Mouse (Mus musculus) CH12.LX (cell line): Measurements from ENCODE around the gene Catsper2. TPM values are rescaled to one million over a fixed set of nuclear protein-coding genes. Genes with fewer than 3 reads are reported as not detected.
A peak's percentile ranks its signal among the peaks of the same experiment; 100 is the strongest.

Experiments used
- DNase-seq: peaks from one replicate; pipeline ENCODE4 v3.0.0-alpha.2; 2013; ENCODE audit errors: extremely low read depth
- H3K27ac ChIP-seq: 2 replicates; pipeline ENCODE4 v1.5.1; 2012; ENCODE audit warnings: low read depth, mild to moderate bottlenecking, control low read depth, moderate library complexity; ENCODE audit not compliant: insufficient read depth
- H3K27me3 ChIP-seq: replicated peaks from 2 replicates; pipeline ENCODE3; 2012; ENCODE audit warnings: inconsistent platforms
- H3K36me3 ChIP-seq, 2 experiments: replicated peaks in 1 of 2; 2 replicates each; pipeline versions ENCODE3 to v1.6.1; 2012; ENCODE audit warnings: inconsistent platforms in 1 of 2, low read length in 1 of 2, mild to moderate bottlenecking in 1 of 2, mixed read lengths in 1 of 2, moderate library complexity in 1 of 2; ENCODE audit not compliant: control insufficient read depth in 1 of 2, insufficient read depth in 1 of 2
- H3K4me1 ChIP-seq, 2 experiments: 2 replicates each; pipeline ENCODE4 v1.6.1; 2012; ENCODE audit warnings: inconsistent platforms in 1 of 2, moderate library complexity in 1 of 2; ENCODE audit not compliant: insufficient read depth in 2 of 2, control insufficient read depth in 1 of 2
- H3K4me2 ChIP-seq: 2 replicates; pipeline ENCODE4 v1.6.1; 2012; ENCODE audit warnings: low read depth, mild to moderate bottlenecking, control low read depth; ENCODE audit not compliant: poor library complexity, insufficient read depth, severe bottlenecking
- H3K4me3 ChIP-seq, 3 experiments: fragments of 150-350 bp in 1 of 3; sonication (generic) in 1 of 3; replicated peaks in 1 of 3; 2 replicates each; pipeline versions ENCODE3 to v1.5.1; 2011 to 2012; ENCODE audit warnings: low read depth in 2 of 3, low read length in 2 of 3, mild to moderate bottlenecking in 2 of 3, moderate library complexity in 2 of 3, control low read depth in 1 of 3, improper control_type of control experiment in 1 of 3, inconsistent platforms in 1 of 3, mixed read lengths in 1 of 3; ENCODE audit not compliant: poor library complexity in 1 of 3
- H3K79me2 ChIP-seq: replicated peaks from 2 replicates; pipeline ENCODE4 v1.6.1; 2012; ENCODE audit warnings: mild to moderate bottlenecking, moderate library complexity; ENCODE audit not compliant: control insufficient read depth, poor library complexity, insufficient read depth, severe bottlenecking; ENCODE audit errors: extremely low read depth
- H3K9ac ChIP-seq: 2 replicates; pipeline ENCODE4 v1.6.1; 2012; ENCODE audit warnings: low read depth, mild to moderate bottlenecking, control low read depth, moderate library complexity; ENCODE audit not compliant: insufficient read depth
- H3K9me3 ChIP-seq: replicated peaks from 2 replicates; pipeline ENCODE3; 2012; ENCODE audit warnings: low read length, inconsistent platforms, mixed read lengths
- CHD1 ChIP-seq: IDR thresholded peaks from 2 replicates; pipeline ENCODE4 v1.6.1; 2012; ENCODE audit warnings: low read depth, low read length, improper control_type of control experiment, inconsistent platforms
- E2F4 ChIP-seq: IDR thresholded peaks from 2 replicates; pipeline ENCODE4 v1.6.1; 2011; ENCODE audit warnings: low read depth, low read length, improper control_type of control experiment; ENCODE audit not compliant: insufficient replicate concordance
- ELF1 ChIP-seq: IDR thresholded peaks from 2 replicates; pipeline ENCODE4 v1.6.1; 2014; ENCODE audit warnings: low read depth, mild to moderate bottlenecking, inconsistent platforms, low read length, improper control_type of control experiment
- ETS1 ChIP-seq: conservative IDR thresholded peaks from 2 replicates; pipeline ENCODE4 v1.6.1; 2012; ENCODE audit warnings: low read depth, mild to moderate bottlenecking, inconsistent platforms, low read length, improper control_type of control experiment, moderate library complexity
- GABPA ChIP-seq: IDR thresholded peaks from 2 replicates; pipeline ENCODE4 v1.6.1; 2012; ENCODE audit warnings: low read depth, low read length, improper control_type of control experiment, inconsistent platforms; ENCODE audit not compliant: insufficient replicate concordance
- HCFC1 ChIP-seq: IDR thresholded peaks from 2 replicates; pipeline ENCODE4 v1.6.1; 2012; ENCODE audit warnings: low read depth, mild to moderate bottlenecking, inconsistent platforms, low read length, improper control_type of control experiment
- IRF4 ChIP-seq: IDR thresholded peaks from 2 replicates; pipeline ENCODE4 v1.6.1; 2014; ENCODE audit warnings: low read depth, mild to moderate bottlenecking, inconsistent platforms, low read length, improper control_type of control experiment
- JUND ChIP-seq: conservative IDR thresholded peaks from 2 replicates; pipeline ENCODE4 v1.6.1; 2011; ENCODE audit warnings: low read depth, low read length, improper control_type of control experiment
- KAT2A ChIP-seq: IDR thresholded peaks from 2 replicates; pipeline ENCODE4 v1.6.1; 2012; ENCODE audit warnings: low read length, improper control_type of control experiment, inconsistent platforms; ENCODE audit not compliant: insufficient replicate concordance
- MAZ ChIP-seq: IDR thresholded peaks from 2 replicates; pipeline ENCODE4 v1.6.1; 2012; ENCODE audit warnings: low read depth, mild to moderate bottlenecking, inconsistent platforms, low read length, improper control_type of control experiment, moderate library complexity
- MEF2A ChIP-seq: IDR thresholded peaks from 2 replicates; pipeline ENCODE4 v1.6.1; 2014; ENCODE audit warnings: low read depth, mild to moderate bottlenecking, inconsistent platforms, low read length, improper control_type of control experiment, borderline replicate concordance
- MYC ChIP-seq: IDR thresholded peaks from 2 replicates; pipeline ENCODE4 v1.6.1; 2011; ENCODE audit warnings: low read depth, mild to moderate bottlenecking, improper control_type of control experiment, low read length
- PAX5 ChIP-seq: IDR thresholded peaks from 2 replicates; pipeline ENCODE4 v1.6.1; 2012; ENCODE audit warnings: low read length, inconsistent platforms, mixed read lengths
- POLR2AphosphoS2 ChIP-seq: IDR thresholded peaks from 2 replicates; pipeline ENCODE4 v1.6.1; 2011; ENCODE audit warnings: low read depth, low read length, improper control_type of control experiment
- SMC3 ChIP-seq: IDR thresholded peaks from 2 replicates; pipeline ENCODE4 v1.6.1; 2011; ENCODE audit warnings: low read depth, low read length, improper control_type of control experiment
- USF1 ChIP-seq: IDR thresholded peaks from 2 replicates; pipeline ENCODE4 v1.6.1; 2014; ENCODE audit warnings: low read depth, mild to moderate bottlenecking, inconsistent platforms, low read length, improper control_type of control experiment
- USF2 ChIP-seq: conservative IDR thresholded peaks from 2 replicates; pipeline ENCODE4 v1.6.1; 2011; ENCODE audit warnings: low read depth, low read length, improper control_type of control experiment
- ZC3H11A ChIP-seq: IDR thresholded peaks from 2 replicates; pipeline ENCODE4 v1.6.1; 2012; ENCODE audit warnings: low read depth, mild to moderate bottlenecking, inconsistent platforms, low read length, improper control_type of control experiment
- ZNF384 ChIP-seq: IDR thresholded peaks from 2 replicates; pipeline ENCODE4 v1.6.1; 2012; ENCODE audit warnings: low read depth, low read length, improper control_type of control experiment, inconsistent platforms
- dilution Hi-C: fragments of 300-500 bp; cut with MboI; formaldehyde crosslinking; loops from 2 replicates; pipeline ENCODE4 v1.14.3; 2020; ENCODE audit warnings: low sequenced_read_pairs; ENCODE audit not compliant: extremely low pct_unique_long_range_greater_than_20kb, extremely low pct_ligation_motif_present
- in situ Hi-C: fragments of 300-500 bp; cut with MboI; formaldehyde crosslinking; loops from 3 replicates; pipeline ENCODE4 v1.14.3; 2019; ENCODE audit warnings: low sequenced_read_pairs, low pct_ligation_motif_present, low pct_unique_long_range_greater_than_20kb, mixed read lengths
- polyA plus RNA-seq: library from polyadenylated mRNA; unstranded; fragments of >175 nt; gene quantifications from 2 replicates; pipeline ENCODE4 v1.2.1, GENCODE M21; 2012; ENCODE audit warnings: low read depth; ENCODE audit not compliant: insufficient read length
- total RNA-seq, 2 experiments: library from RNA; depleted of rRNA; stranded (reverse); fragments of 300-350 nt in 1 of 2; fragments of >200 nt in 1 of 2; gene quantifications; 2 replicates each; pipeline ENCODE4 v1.2.3; 2012 to 2014

Gene Catsper2
- total and polyA plus RNA-seq, 3 experiments = 0.89 to 2.2 (median 1.8) TPM

GRCm38 (mm10) chr2:121445117-121445516 lies 31.5 kb upstream of the Catsper2 start:
- no peaks in the 10 kb centered on the region for H3K36me3 ChIP-seq
- no peak for DNase-seq
- H3K27me3 ChIP-seq = peaks cover 38% of the 10 kb centered on the region
- TF ChIP-seq E2F4 (no peak), ZNF384 (no peak), ELF1 (no peak), CHD1 (no peak), ZC3H11A (no peak), GABPA (no peak), SMC3 (no peak), HCFC1 (no peak), USF1 (no peak), MAZ (no peak)
- in situ Hi-C loops (no loop called here), dilution Hi-C loops (no loop called here)
- H3K9me3 ChIP-seq = no peaks in the 10 kb centered on the region
- H3K4me2 ChIP-seq = no peak overlapping the region
- H3K27ac ChIP-seq = no peak overlapping the region
- H3K9ac ChIP-seq = no peak overlapping the region
- H3K79me2 ChIP-seq = peaks cover 3% of the 10 kb centered on the region
- no peak overlapping the region for H3K4me3 ChIP-seq
- peaks cover 6 to 36% of the 10 kb centered on the region in 2 experiments for H3K4me1 ChIP-seq

DNA sequence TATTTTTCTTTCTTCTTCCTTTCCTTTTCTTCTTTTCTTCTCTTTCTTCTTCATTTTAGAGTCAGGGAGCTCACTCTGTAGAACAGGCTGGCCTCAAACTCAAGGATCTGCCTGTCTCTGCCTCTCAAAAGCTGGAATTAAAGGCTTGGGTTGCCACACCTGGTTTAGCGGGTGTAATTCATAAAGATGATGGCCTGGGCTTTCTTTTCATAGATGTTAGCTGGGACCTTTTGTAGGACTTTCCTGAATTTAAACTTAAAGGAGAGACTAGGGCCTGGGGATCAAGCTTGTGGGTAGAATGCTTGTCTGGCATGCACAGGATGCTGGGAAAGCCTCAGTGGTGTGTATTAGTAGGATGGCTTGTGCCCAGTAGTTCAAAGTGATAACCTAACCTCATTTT lies 30.6 kb upstream of the Catsper2 start, which contains the start of gene Ell3:
Gene Ell3 (minus strand): TSS at position 101 of the 400 bp plus-strand sequence.
- no peak within 1 kb of the TSS for H3K4me3 ChIP-seq
- H3K9me3 ChIP-seq = no peaks in the 10 kb centered on the region
- no peak for TF ChIP-seq USF2
- no peak for TF ChIP-seq JUND
- no peak for TF ChIP-seq IRF4
- no peak for TF ChIP-seq POLR2AphosphoS2
- no peak for TF ChIP-seq CHD1
- TF ChIP-seq ETS1 = no peak
- no peak within 1 kb of the TSS for H3K27ac ChIP-seq
- DNase-seq = no peak
- H3K4me1 ChIP-seq = peaks cover 6 to 34% of the 10 kb centered on the region in 2 experiments
- in situ Hi-C loops (no loop called here), dilution Hi-C loops (no loop called here)
- peak within 1 kb of the TSS; percentile 90 for H3K4me2 ChIP-seq
- H3K36me3 ChIP-seq = peaks cover 5 to 7% of the 10 kb centered on the region in 2 experiments
- H3K79me2 ChIP-seq = no peaks in the 10 kb centered on the region
- peaks cover 38% of the 10 kb centered on the region for H3K27me3 ChIP-seq
- H3K9ac ChIP-seq = no peak within 1 kb of the TSS

DNA sequence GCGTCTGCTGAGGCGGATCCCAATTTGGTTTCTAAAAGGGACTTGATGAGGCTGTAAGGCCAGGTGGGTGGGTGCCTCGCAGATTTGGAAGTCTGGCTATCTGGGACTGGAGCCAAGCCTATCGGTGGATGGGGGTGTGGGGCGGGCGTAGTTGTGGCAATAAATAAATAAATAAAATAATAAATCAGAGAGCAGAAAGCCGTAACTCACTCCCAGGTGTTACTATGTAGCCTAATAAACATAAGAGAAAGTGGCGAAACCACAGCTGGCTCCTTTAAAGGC lies 29.4 kb upstream of the Catsper2 start:
- DNase-seq = no peak
- Histone ChIP-seq H3K4me2 (peak overlapping the region; percentile 90), H3K36me3 (peaks cover 14 to 18% of the 10 kb centered on the region in 2 experiments), H3K27me3 (peaks cover 37% of the 10 kb centered on the region), H3K27ac (no peak overlapping the region), H3K9me3 (no peaks in the 10 kb centered on the region), H3K4me1 (peaks cover 6 to 31% of the 10 kb centered on the region in 2 experiments), H3K79me2 (no peaks in the 10 kb centered on the region), H3K4me3 (no peak overlapping the region), H3K9ac (no peak overlapping the region)
- dilution Hi-C loops = no loop called here
- TF ChIP-seq MYC (no peak; the same call in 1 of the 2 replicates), KAT2A (no peak), PAX5 (no peak), USF1 (no peak), SMC3 (no peak), MEF2A (no peak), IRF4 (no peak)
- in situ Hi-C loops = no loop called here
